Mouse (Mus musculus) layer of hippocampus, adult 8-10 months (tissue): ENCODE measurements at regions not wholly inside any gene's neighbourhood (a gene's known extent, or its start where the extent isn't known, plus 50 kb on each side); places are given as distances from the start of the nearest gene placed in this dataset.
A peak's percentile ranks its signal among the peaks of the same experiment; 100 is the strongest.

Experiments
- DNase-seq, 2 experiments: peaks; one replicate each; pipeline ENCODE4 v3.0.0; 2022; ENCODE audit warnings: low spot score in 2 of 2

- DNase-seq: no peak
Measured at GRCm38 (mm10) chr6:31317741-31318225, 80.8 kb upstream of the Mkln1 start.

GRCm38 (mm10) chr6:31318506-31318905, 80.0 kb upstream of the Mkln1 start:
- no peak for DNase-seq

- DNase-seq: no peak
Measured at GRCm38 (mm10) chr6:31319431-31319830, 79.1 kb upstream of the Mkln1 start.

DNA sequence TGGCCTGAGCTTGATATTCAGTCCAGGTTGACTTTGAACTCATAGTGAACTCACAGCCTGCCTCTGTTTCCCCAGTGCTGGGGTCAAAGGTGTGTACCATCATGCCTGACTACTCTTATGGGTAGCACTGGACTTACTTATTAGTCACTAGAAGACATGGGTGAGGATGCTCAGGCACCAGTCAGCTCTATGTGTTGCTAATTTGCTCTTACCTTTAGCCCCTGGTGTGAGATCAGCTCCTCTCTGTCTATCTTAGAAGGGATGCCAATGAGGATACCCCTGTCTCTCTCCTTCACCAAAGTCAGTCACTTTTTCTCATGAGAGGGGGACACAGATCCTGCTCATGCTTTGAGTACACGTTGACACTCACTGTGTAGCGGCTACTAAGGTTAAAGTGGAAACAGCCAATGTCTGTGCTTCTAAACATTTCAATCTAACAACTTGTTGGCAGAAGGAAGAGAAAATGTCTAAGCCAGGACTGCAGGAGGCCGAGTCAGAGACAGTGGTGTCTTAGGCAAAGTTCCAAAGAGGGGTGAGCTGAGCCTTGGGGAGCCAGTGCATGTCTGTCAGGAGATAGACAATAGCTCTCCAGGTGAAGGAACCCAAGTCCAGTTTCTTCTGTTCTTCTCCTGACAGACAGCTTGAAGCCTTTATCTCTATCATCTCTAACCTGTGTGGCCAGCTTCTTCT, 78.2 kb upstream of the Mkln1 start:
- DNase-seq: no peak

DNA sequence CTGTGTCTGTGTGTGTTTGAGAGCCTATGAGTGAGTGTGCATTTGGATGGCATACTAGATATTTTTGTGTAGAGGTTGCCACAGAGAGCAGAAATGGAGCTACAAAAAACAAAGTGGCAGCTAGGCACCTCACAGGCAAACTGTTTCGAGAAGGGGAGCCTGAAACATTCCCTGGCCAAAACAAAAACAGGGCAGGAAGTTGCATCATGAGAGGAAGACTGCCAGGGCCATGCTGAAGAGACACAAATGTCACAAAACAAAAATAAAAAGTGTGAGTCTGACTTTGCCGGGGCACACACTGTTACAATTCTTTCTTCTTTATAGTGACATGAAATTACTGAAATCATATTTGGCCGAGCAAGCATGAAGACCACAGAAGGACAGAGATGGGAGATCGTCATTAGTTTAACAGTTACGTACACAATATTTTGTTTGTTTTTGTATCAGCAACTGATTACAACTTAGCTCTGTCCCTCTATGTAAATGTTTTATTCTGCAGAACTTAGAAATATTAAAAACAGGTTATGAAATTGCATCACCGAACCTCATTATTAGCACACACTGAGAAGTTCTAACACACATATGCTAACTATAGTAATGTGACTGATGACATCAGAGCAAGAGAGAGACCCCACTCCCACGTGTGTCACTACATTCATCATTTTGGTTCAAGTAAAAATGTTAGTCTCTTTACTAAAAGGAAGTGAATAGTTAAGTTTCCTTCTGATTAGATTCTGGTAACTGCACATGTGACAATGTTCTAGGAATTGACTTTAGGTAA, 77.3 kb upstream of the Mkln1 start:
- DNase-seq: no peak

DNA sequence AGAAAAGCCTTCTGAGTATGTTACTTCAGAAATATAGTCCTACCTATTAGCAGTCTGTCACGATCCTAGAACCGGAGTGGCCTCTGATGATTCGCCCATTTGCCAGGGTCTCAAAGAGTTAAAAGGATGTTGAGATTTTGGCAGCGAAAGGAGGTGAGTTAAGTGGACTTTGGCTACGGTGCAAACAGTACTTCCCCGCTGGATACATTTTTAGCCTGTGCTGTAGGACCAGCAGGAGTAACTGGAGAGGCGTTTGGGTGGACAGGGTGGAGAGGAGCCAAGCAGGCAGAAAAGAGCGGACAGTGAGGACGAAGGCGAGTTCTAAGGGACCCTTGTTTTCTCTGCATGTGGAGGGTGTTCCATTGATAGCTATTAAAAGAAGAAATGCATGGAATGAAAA, 76.6 kb upstream of the Mkln1 start:
- DNase-seq: no peak

GRCm38 (mm10) chr6:31323228-31324190, 75.0 kb upstream of the Mkln1 start:
- DNase-seq: no peak

- peak; percentile 53 to 68 for DNase-seq
Measured at GRCm38 (mm10) chr6:31324717-31325116, 73.8 kb upstream of the Mkln1 start.

DNA sequence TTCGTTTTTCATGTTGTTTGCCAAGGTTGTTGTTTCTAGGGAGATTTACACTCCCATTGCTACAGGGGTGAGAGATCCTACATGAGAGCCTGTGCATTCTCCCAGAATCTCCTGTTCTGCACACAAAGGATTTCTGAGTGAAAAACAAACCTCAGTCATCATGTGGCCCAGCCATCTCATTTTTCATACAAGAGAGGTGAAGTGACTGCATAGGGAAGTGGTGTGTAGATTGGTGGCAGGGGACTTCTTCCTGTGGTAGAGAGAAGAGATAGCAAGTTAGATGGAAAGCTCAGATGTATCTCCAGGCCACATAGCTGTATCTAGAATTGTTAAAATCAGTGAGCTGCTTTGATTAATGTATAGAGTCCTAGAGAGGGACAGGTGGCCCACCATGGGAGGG, 72.9 kb upstream of the Mkln1 start:
- DNase-seq: no peak

DNA sequence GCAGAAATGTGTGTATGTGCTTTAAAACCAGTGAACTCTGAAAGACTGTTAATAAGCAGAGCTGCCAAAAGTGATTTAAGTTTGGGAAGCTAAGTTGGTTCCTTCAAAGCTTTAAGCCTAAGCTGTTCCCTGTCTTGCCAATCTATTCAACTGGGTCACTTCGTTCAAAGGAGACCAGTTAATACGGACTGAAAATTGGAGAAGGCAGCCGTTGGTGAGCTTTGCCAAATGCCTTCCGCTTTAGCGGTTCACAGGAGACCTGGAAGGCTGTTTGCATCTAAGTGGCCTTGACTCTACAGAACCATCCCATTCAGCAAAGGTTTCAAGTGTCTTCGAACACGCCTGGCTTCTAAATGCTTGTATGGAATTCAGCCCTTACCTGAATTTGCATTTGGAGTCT, 68.2 kb upstream of the Mkln1 start:
- no peak for DNase-seq

- no peak for DNase-seq
Measured at GRCm38 (mm10) chr6:31330868-31331267, 67.7 kb upstream of the Mkln1 start.

GRCm38 (mm10) chr6:31332254-31332653, 66.3 kb upstream of the Mkln1 start:
- no peak for DNase-seq

GRCm38 (mm10) chr6:31332714-31333113, 65.8 kb upstream of the Mkln1 start:
- DNase-seq: no peak

- no peak for DNase-seq
Measured at GRCm38 (mm10) chr6:31333228-31333922, 65.2 kb upstream of the Mkln1 start.

DNA sequence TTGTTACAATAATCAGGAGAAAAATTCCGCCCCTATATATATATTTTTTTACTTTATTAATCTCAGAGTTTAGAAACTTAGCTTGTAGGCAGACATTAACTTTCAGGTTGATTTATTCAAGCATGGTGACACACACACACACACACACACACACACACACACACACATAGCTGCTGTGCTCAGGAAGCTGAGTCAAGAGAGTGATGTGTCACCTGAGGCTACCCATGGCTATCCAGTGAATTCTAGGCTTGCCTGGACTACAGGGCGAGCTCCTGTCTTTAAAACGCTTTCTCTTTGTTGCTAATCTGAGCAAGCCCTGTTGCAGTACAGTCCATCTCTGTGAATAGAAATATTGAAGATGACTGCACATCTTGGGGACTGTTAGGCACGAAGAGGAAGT, 64.4 kb upstream of the Mkln1 start:
- DNase-seq: no peak

DNA sequence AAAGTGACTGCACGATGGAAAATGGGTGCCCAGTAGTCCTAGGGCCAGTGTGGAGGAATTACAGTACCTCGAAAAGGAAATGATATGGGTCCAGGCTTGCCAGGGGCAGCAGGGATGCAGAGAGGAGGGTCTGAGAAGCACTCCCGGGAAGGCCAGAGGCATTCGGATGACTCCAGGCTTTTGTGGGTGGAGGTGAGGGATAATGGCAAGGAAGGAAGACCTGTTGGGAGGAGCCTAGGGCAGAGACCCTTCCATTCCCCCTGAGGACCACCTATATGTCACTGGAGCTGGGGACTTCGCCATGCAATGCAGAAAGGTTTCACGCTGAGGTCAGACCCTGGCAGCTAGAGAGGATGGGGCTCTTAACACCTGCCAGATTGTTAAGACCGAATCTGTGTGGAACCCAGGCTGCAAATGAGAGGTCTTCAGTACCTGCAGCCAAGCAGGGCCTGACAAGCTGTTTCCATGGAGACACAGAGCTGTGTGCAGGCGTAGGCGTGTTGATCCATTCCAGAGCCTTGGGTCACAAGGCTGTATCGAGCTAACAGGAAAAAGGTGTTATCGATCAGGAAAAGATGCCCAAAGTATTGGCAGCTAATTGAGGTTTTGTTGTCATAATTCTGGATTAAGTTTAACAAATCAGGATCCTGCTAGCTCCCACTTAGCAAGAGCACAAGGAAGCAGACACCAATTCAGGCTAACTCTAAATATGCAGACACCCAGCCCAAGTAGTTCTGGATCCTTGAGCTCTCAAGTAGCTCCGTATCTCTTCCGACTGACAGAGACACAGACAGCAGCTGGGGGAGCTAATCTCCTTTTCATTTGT, 59.2 kb upstream of the Mkln1 start:
- peak in 1 of 2 experiments; percentile 42 for DNase-seq

- peak; percentile 41 to 51 for DNase-seq
Measured at GRCm38 (mm10) chr6:31339948-31340250, 58.6 kb upstream of the Mkln1 start.

DNA sequence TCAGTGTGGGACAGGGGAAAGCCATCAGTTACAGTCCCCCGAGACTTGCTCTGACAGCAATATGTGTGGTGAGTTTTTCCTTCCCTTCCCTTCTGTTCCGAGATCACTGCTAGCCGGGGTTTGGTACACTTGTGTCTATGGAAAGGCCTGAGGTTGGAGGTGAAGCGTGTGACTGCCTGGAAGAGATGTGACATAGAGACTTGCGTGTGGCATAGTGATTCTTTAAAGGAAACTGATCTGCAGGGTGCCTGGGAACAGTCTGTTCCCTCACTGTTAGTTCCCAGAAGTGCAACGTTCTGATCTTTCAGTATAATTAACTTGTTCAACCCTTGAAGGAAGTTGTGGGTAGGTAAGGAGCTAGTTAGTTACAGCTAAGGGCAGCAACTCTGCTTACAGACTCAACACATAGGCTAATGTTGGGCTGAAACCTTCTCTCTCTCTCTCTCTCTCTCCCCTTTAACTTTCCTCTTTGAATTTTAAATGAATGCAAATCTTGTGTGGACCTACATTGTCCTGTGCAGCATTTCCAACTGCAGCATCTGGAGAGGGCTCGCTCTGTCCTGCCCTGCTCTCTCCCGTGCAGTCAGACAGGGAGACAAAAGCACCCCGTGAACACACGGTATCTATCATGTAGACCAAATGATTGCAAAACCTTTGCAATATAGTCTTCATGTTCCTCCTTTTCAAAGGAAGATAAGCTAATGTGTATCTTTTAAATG, 53.0 kb upstream of the Mkln1 start:
- no peak for DNase-seq

DNA sequence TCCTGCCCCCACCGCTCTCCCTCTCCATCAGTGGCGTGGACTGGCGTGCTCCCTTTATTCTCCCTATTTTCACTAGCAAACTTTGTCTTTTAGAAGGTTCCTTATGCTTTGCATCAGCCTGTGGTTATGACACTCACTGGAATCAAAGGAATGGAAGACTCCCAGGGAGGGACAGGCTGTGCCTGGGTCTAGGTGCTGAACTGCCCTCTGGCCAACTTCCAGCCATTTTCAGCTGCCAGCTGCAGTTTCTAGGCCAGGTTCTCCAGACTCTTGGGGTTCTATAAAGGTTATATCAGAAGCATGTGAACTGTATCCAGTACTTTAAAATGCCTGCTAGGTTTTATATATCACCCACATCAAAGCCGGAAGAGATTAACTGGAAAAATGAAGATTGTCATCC, 50.2 kb upstream of the Mkln1 start:
- DNase-seq: no peak
